Mouse (Mus musculus): Measurements from ENCODE around the gene Nek10. TPM values are rescaled to one million over a fixed set of nuclear protein-coding genes. Genes with fewer than 3 reads are reported as not detected.

The Nek10 gene
- polyA plus RNA-seq, 1 experiment = 0.01 TPM

DNA sequence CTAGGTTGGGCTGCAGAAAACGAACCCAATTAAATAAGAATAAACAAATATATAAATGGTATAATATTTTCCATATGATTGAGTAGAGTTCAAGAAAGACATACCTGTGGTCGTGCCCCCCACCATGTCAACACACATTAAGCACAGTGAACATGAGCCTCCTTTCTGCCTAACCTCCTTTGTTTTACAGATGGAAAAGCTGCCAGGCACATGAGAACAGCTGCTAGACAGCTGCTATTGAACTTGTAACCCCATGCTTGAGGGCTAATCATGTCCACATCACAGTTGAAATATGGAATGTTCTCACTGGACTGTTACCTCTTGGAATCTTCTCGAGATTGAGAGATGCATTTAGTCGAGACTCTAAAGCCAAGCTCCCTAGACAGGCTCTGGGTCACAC, 245.0 kb downstream of the Nek10 start:
- no peaks in the 10 kb centered on the region for H3K79me3 ChIP-seq (ENCODE audit: low read depth)
- H3K79me2 ChIP-seq (ENCODE audit: control insufficient read depth, insufficient read depth) = no peaks in the 10 kb centered on the region
- H3ac ChIP-seq (ENCODE audit: control insufficient read depth, insufficient read length, low read depth) = no peak overlapping the region
- no peaks in the 10 kb centered on the region for H3K36me3 ChIP-seq (ENCODE audit: control insufficient read depth, insufficient read depth)
- H3K27me3 ChIP-seq (ENCODE audit: control insufficient read depth, insufficient read depth, insufficient read length) = no peaks in the 10 kb centered on the region
- no peak overlapping the region for H3K4me3 ChIP-seq (ENCODE audit: insufficient read depth, poor library complexity, severe bottlenecking)
- TF ChIP-seq MAX (IDR thresholded peaks at IDR 0.05) = no peak
- no peak for TF ChIP-seq FOSL1 (IDR thresholded peaks at IDR 0.05; ENCODE audit: insufficient read depth, low read length, poor library complexity, severe bottlenecking)
- no peak for TF ChIP-seq MYOD1 (IDR thresholded peaks at IDR 0.05; ENCODE audit: control insufficient read depth, insufficient read length, low read depth)

DNA sequence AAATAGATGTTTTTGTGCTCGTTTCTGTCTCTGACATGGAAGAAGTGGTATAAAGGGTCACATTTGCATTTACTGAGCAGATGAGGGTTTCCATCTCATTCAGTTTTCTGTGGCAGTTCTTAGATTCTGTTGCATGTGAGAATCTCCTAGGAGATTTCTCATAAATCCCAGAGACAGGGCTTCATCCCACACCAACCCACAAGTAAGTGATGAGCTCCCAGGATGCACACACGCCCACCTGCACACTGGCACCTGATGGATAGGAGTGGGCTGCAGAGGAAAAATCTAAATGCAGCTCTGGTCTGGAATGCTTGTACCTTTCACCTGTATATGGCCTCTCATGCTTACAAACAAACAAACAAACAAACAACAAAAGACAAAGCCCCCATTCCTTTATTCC, 258.3 kb downstream of the Nek10 start:
- no peak overlapping the region for H3K4me3 ChIP-seq (ENCODE audit: insufficient read depth, poor library complexity, severe bottlenecking)
- no peak for TF ChIP-seq USF1 (IDR thresholded peaks at IDR 0.05; ENCODE audit: low read depth)
- TF ChIP-seq MYOG (IDR thresholded peaks at IDR 0.05; ENCODE audit: control insufficient read depth, extremely low read depth, insufficient read length) = no peak
- no peak for TF ChIP-seq MAX (IDR thresholded peaks at IDR 0.05)
- no peaks in the 10 kb centered on the region for H3K79me2 ChIP-seq (ENCODE audit: control insufficient read depth, insufficient read depth)
- H3K27me3 ChIP-seq (ENCODE audit: control insufficient read depth, insufficient read depth, insufficient read length) = no peaks in the 10 kb centered on the region
- no peak overlapping the region for H3ac ChIP-seq (ENCODE audit: control insufficient read depth, insufficient read length, low read depth)
- no peaks in the 10 kb centered on the region for H3K79me3 ChIP-seq (ENCODE audit: low read depth)
- no peaks in the 10 kb centered on the region for H3K36me3 ChIP-seq (ENCODE audit: control insufficient read depth, insufficient read depth)

Other genes starting within 250 kb of the Nek10 start
- 6.0 TPM for gene Slc4a7, start 101.1 kb upstream of the Nek10 start, polyA plus RNA-seq (2012; fragmentation: generic; extraction: Trizol)

Data from C2C12 (cell line).